In the genomic region with DNA sequence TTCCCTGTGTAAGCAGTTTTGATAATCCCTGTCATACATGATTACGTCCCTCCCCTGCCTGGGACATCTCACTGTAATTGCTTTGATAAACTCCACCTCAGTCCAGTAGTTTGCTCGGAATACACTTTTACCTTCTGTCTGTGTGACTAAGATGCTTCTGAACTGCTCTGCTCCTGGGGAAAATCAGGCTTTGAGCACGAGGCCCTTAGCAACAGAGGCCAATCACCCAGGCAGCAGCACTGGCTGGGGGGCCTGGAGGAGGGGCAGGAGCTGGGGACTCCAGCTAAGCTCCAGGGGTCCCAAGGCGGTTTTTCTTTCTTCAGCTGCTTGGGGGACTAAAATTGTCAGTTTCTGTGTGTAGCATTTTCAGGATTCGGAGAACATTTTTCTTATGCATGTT, we compare ENCODE assay signal across 11 mouse cellular contexts.
"Had no signal": no experiment of that assay in that cellular context is flagged by ENCODE, and none has a peak within 500 bp of the region (broad histone marks: within the 10 kb centered on the region; RNA-seq: fewer than 3 reads in every experiment).

No protein-coding gene starts in this region.

- ATAC-seq: intestine, embryonic 16.5 days had no signal

- H3K4me2 ChIP-seq: limb, embryonic 13.5 days had no signal

- H3K4me1 ChIP-seq: limb, embryonic 13.5 days had no signal

- H3K9ac ChIP-seq: limb, embryonic 13.5 days; liver, embryonic 14.5 days had no signal

- H3K27ac ChIP-seq: limb, embryonic 13.5 days; liver, embryonic 14.5 days had no signal

- H3K4me3 ChIP-seq: limb, embryonic 13.5 days had no signal

- H3K36me3 ChIP-seq: limb, embryonic 13.5 days had no signal

- H3K9me3 ChIP-seq: limb, embryonic 13.5 days had no signal

- DNase-seq: kidney, adult 2 months; kidney, postnatal 25 days; layer of hippocampus, adult 9-11 months; left cerebral cortex, postnatal 4 days; lung, adult 18-20 months; right cerebral cortex, adult 18-20 months; right cerebral cortex, postnatal 25 days; thymus, postnatal 4 days had no signal
